Mouse (Mus musculus): ENCODE data around the gene Rmnd1. TPM values are rescaled to one million over a fixed set of nuclear protein-coding genes. Genes with fewer than 3 reads are reported as not detected.

The Rmnd1 gene
- total and polyA plus RNA-seq, 3 experiments: 11.8 to 65.5 (median 49.0) TPM

DNA sequence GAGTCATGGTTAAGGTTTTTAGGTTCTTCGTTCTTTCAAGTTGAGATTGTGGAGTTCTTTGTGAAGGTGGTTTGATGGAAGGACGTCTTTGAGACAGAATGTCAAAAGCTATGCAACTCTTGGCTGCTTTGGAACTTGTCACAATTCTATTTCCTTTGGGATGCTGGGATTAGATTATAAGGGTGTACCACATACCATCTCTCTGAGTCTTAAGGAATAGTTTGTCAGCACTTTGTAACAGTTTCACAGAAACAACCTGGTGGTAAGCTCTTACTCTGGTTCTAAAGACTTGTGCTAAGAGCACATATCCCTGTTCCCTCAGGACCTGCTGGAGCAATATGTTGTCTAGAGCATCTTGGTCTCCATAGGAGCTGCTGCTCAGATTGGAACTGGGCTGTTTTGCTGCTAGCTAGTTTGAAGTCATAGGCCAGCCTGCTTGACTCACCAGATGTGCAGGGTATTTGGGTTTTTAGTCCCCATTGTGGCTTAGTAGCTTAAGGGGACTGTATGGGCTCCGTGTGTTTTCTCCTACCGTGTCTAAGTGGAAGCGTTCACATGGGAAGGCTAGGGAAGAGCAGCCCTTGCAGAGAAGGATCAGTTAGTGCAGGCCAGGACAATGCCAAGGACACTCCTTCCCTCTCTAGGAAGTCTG, 42.6 kb downstream of the Rmnd1 start:
- DNase-seq (ENCODE audit: low spot score) (no peak), ATAC-seq (ENCODE audit: extremely low read depth, insufficient number of reproducible peaks, low FRiP score, poor library complexity, severe bottlenecking) (no peak)
- TF ChIP-seq CTCF (IDR thresholded peaks at IDR 0.05; ENCODE audit: low read depth, low read length) (no peak), POLR2AphosphoS5 (IDR thresholded peaks at IDR 0.05; ENCODE audit: insufficient replicate concordance, low read depth, low read length) (no peak), GATA2 (IDR thresholded peaks at IDR 0.05; ENCODE audit: borderline replicate concordance, low read depth, low read length) (no peak), TAL1 (conservative IDR thresholded peaks at IDR 0.05; ENCODE audit: low read depth, low read length) (no peak), GATA1 (IDR thresholded peaks at IDR 0.05; ENCODE audit: borderline replicate concordance, low read length) (no peak)
- H3K4me1 ChIP-seq (ENCODE audit: insufficient read depth, low read depth, low read length): peaks cover 54% of the 10 kb centered on the region
- peaks cover 50% of the 10 kb centered on the region for H3K36me3 ChIP-seq (replicated peaks)
- no peaks in the 10 kb centered on the region for H3K9me3 ChIP-seq (replicated peaks)
- no peaks in the 10 kb centered on the region for H3K27me3 ChIP-seq (ENCODE audit: insufficient read depth, low read length)
- peak overlapping the region; percentile 90; the same call in 1 of the 2 replicates for H3K4me3 ChIP-seq (ENCODE audit: low read depth, low read length)

DNA sequence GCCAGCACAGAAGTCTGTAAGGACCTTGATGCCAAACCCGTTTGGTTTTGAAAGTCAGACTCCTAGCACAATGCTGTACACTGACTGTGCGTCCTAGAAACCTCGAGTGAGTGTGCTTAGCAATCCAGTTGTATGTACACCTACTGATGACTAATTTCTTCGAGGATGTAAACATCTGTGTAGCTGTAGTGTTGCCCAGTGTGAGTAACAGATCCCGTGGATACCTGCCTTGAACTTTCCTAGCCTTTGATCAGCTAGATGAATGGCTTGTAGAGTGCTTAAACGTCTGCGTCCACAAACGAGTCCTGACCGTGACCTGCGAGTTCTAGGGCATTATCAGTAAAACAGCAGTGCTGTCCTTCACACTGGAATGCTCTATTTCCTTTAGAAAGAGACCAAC, 43.2 kb downstream of the Rmnd1 start:
- DNase-seq (ENCODE audit: low spot score): no peak

DNA sequence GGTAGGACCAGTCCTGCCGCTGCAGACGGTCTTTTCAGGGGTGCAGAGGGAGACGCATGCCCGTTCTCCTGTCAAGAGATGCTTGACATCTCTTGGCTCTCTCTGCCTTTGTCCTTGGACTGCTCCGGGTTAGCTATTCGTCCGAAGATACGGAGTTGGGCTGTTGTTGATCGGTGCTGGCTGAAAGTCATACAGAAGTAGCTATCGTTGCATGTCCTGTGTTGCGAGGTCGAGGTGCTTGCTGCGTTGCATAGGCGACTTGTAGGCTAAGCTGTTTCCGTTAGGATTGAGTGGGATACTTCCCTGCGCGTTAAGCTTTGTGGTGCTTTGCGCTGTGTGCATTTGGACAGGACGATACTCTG, 43.8 kb downstream of the Rmnd1 start:
- TF ChIP-seq GATA1 (IDR thresholded peaks at IDR 0.05; ENCODE audit: borderline replicate concordance, low read length) (no peak), TAL1 (conservative IDR thresholded peaks at IDR 0.05; ENCODE audit: low read depth, low read length) (no peak), POLR2AphosphoS5 (IDR thresholded peaks at IDR 0.05; ENCODE audit: insufficient replicate concordance, low read depth, low read length) (no peak; the same call in 1 of the 2 replicates), CTCF (IDR thresholded peaks at IDR 0.05; ENCODE audit: low read depth, low read length) (no peak), GATA2 (IDR thresholded peaks at IDR 0.05; ENCODE audit: borderline replicate concordance, low read depth, low read length) (no peak)
- Histone ChIP-seq H3K4me1 (ENCODE audit: insufficient read depth, low read depth, low read length) (peaks cover 56% of the 10 kb centered on the region), H3K27me3 (ENCODE audit: insufficient read depth, low read length) (no peaks in the 10 kb centered on the region), H3K9me3 (replicated peaks) (no peaks in the 10 kb centered on the region), H3K36me3 (replicated peaks) (peaks cover 40% of the 10 kb centered on the region), H3K4me3 (ENCODE audit: low read depth, low read length) (peak overlapping the region; percentile 90)
- no peak for ATAC-seq (ENCODE audit: extremely low read depth, insufficient number of reproducible peaks, low FRiP score, poor library complexity, severe bottlenecking)
- no peak for DNase-seq (ENCODE audit: low spot score)

More for the DNA sequence above, 43.2 kb downstream of the Rmnd1 start:
- no peak for ATAC-seq (ENCODE audit: extremely low read depth, insufficient number of reproducible peaks, low FRiP score, poor library complexity, severe bottlenecking)
- TF ChIP-seq GATA1 (IDR thresholded peaks at IDR 0.05; ENCODE audit: borderline replicate concordance, low read length): no peak
- no peak for TF ChIP-seq CTCF (IDR thresholded peaks at IDR 0.05; ENCODE audit: low read depth, low read length)
- no peak for TF ChIP-seq GATA2 (IDR thresholded peaks at IDR 0.05; ENCODE audit: borderline replicate concordance, low read depth, low read length)
- TF ChIP-seq TAL1 (conservative IDR thresholded peaks at IDR 0.05; ENCODE audit: low read depth, low read length): no peak
- no peak for TF ChIP-seq POLR2AphosphoS5 (IDR thresholded peaks at IDR 0.05; ENCODE audit: insufficient replicate concordance, low read depth, low read length)
- no peaks in the 10 kb centered on the region for H3K9me3 ChIP-seq (replicated peaks)
- H3K4me1 ChIP-seq (ENCODE audit: insufficient read depth, low read depth, low read length): peaks cover 56% of the 10 kb centered on the region
- H3K27me3 ChIP-seq (ENCODE audit: insufficient read depth, low read length): no peaks in the 10 kb centered on the region
- H3K4me3 ChIP-seq (ENCODE audit: low read depth, low read length): peak overlapping the region; percentile 90; the same call in 1 of the 2 replicates
- H3K36me3 ChIP-seq (replicated peaks): peaks cover 44% of the 10 kb centered on the region

DNA sequence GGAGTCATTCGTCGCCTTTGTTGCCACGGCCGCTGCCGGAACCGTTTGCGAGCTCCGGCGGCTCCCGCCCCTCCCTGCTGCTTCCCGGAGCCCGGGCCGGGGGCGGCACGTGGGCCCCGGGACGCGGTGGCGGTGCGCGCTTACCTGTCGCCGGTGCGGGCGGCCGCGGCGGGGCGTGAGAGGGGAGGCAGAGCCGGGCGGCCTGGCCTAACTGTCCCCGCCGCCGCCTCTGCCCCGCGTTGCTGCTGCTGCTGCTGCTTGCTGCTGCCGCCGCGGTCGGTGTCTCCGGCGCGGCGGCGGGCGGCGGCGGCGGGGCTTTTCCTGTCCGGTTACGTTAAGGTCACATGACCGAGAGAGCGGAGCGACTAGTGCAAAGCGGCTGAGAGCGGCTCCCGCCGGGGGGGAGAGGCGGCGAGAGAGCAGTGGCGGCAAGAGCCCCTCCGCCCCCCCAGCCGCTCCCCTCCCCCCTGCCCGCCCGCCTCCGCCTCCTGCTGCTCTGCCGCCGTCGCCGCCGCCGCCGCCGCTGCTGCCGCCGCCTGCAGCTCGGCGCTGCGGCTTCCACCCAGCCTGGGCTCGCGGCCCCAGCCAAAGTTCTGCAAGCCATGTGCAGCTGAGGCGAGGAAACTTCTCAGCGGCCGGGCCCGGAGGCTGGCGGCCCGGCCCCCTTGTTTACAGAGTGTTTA, 44.3 kb downstream of the Rmnd1 start, which contains the start of gene Zbtb2:
Gene Zbtb2 (minus strand): TSS at position 408 of the 683 bp plus-strand sequence.
- peak within 1 kb of the TSS; percentile 90 for H3K4me3 ChIP-seq (ENCODE audit: low read depth, low read length)
- peaks cover 58% of the 10 kb centered on the region for H3K4me1 ChIP-seq (ENCODE audit: insufficient read depth, low read depth, low read length)
- peaks cover 39% of the 10 kb centered on the region for H3K36me3 ChIP-seq (replicated peaks)
- no peaks in the 10 kb centered on the region for H3K9me3 ChIP-seq (replicated peaks)
- DNase-seq (ENCODE audit: low spot score) (peak; percentile 44), ATAC-seq (ENCODE audit: extremely low read depth, insufficient number of reproducible peaks, low FRiP score, poor library complexity, severe bottlenecking) (no peak)
- H3K27me3 ChIP-seq (ENCODE audit: insufficient read depth, low read length): no peaks in the 10 kb centered on the region
- TF ChIP-seq CTCF (IDR thresholded peaks at IDR 0.05; ENCODE audit: low read depth, low read length): no peak

DNA sequence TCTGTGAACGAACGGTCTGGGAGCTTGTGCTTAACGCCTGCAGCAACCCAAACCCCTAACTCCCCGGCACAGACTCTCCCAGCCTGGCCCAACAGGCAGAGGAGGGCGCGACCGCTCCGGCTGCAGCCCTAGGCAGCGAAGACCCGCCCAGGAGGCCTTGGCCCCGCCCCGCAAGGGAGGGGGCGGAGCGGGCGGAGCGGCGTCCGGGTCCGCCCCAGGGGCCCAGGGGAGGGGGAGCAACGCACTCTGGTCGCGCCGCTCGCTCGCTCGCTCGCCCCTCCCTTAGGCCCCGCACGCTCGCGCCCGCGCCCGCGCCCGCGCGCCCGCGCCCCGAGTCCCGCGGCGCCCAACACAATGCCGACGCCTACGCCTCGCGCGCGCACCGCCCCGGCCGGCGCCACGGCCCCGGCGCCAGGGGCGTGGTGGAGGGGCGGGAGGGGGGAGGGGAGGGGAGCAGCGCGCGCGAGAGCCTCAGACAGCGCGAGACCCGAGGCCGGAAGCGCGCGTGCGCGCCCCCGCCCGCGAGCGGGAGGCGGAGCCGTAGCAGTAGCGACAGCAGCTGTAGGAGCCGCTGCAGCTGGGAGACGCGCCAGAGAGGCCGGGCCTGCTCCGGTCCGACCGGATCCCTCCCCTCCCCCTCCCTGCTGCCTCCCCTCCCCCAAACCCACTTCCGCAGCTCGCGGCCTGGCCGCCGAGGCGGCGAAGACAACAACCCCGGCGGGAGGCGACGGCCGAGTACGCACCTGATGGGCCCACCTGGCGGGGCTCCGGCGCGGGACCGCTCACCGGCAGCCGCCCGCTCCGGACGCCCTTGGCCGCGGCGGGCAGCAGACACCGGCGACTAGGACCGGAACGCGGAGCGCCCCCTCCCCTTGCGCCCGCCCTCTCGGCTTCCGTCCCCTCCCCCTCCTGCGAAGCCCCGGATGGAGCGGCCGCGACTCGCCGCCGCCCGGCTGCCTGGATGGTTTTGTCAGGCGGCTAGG, 45.3 kb downstream of the Rmnd1 start:
- peak overlapping the region; percentile 90 for H3K4me3 ChIP-seq (ENCODE audit: low read depth, low read length)
- TF ChIP-seq CTCF (IDR thresholded peaks at IDR 0.05; ENCODE audit: low read depth, low read length) (no peak), GATA2 (IDR thresholded peaks at IDR 0.05; ENCODE audit: borderline replicate concordance, low read depth, low read length) (no peak), POLR2AphosphoS5 (IDR thresholded peaks at IDR 0.05; ENCODE audit: insufficient replicate concordance, low read depth, low read length) (no peak), GATA1 (IDR thresholded peaks at IDR 0.05; ENCODE audit: borderline replicate concordance, low read length) (no peak), TAL1 (conservative IDR thresholded peaks at IDR 0.05; ENCODE audit: low read depth, low read length) (no peak)
- H3K9me3 ChIP-seq (replicated peaks): no peaks in the 10 kb centered on the region
- peaks cover 56% of the 10 kb centered on the region for H3K4me1 ChIP-seq (ENCODE audit: insufficient read depth, low read depth, low read length)
- H3K36me3 ChIP-seq (replicated peaks): peaks cover 35% of the 10 kb centered on the region
- ATAC-seq (ENCODE audit: extremely low read depth, insufficient number of reproducible peaks, low FRiP score, poor library complexity, severe bottlenecking) (peak; percentile 79), DNase-seq (ENCODE audit: low spot score) (peak; percentile 90)
- H3K27me3 ChIP-seq (ENCODE audit: insufficient read depth, low read length): no peaks in the 10 kb centered on the region

DNA sequence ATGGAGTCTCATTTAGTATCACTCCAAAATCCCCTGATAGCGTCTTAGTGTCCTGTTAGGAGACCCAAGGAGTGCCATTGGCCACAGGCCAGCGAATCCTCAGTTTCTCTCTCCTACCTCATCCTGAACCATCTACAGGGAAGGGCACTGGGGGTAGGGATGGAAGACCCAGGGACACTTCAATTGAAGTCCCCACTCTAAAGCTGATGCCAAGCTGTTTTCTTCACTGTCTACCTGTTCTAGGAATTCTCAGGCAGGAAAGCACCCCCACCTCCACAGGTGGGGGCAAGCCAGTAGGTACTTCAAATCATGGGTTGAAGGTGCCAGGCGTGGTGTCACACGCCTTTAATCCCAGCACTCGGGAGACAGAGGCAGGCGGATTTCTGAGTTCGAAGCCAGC, 47.9 kb downstream of the Rmnd1 start:
- no peak for ATAC-seq (ENCODE audit: extremely low read depth, insufficient number of reproducible peaks, low FRiP score, poor library complexity, severe bottlenecking)
- Histone ChIP-seq H3K36me3 (replicated peaks) (peaks cover 25% of the 10 kb centered on the region), H3K9me3 (replicated peaks) (no peaks in the 10 kb centered on the region), H3K4me1 (ENCODE audit: insufficient read depth, low read depth, low read length) (peaks cover 31% of the 10 kb centered on the region), H3K4me3 (ENCODE audit: low read depth, low read length) (no peak overlapping the region), H3K27me3 (ENCODE audit: insufficient read depth, low read length) (no peaks in the 10 kb centered on the region)
- no peak for DNase-seq (ENCODE audit: low spot score)
- no peak for TF ChIP-seq GATA1 (IDR thresholded peaks at IDR 0.05; ENCODE audit: borderline replicate concordance, low read length)
- no peak for TF ChIP-seq CTCF (IDR thresholded peaks at IDR 0.05; ENCODE audit: low read depth, low read length)
- no peak for TF ChIP-seq GATA2 (IDR thresholded peaks at IDR 0.05; ENCODE audit: borderline replicate concordance, low read depth, low read length)
- no peak for TF ChIP-seq POLR2AphosphoS5 (IDR thresholded peaks at IDR 0.05; ENCODE audit: insufficient replicate concordance, low read depth, low read length)
- no peak for TF ChIP-seq TAL1 (conservative IDR thresholded peaks at IDR 0.05; ENCODE audit: low read depth, low read length)

All from G1E (cell line).